Mouse (Mus musculus) liver, embryonic 14.5 days (tissue): ENCODE data around the gene Prdm16. TPM values are rescaled to one million over a fixed set of nuclear protein-coding genes. Genes with fewer than 3 reads are reported as not detected.

Experiments
- ATAC-seq: fragments of 200-750 bp; cut with Nextera tagmentation; 2 replicates; pipeline ENCODE4 v1.8.0; 2017; ENCODE audit warnings: moderate number of reproducible peaks, mild to moderate bottlenecking, moderate library complexity; ENCODE audit not compliant: insufficient read depth
- DNase-seq, 3 experiments: peaks; one replicate each; pipeline ENCODE4 v3.0.0-alpha.2; 2012 to 2013; ENCODE audit warnings: low read depth in 3 of 3, low spot score in 3 of 3
- H3K27ac ChIP-seq: fragments of 300-500 bp; sonication (generic); 2 replicates; pipeline ENCODE4 v1.5.1; 2014; ENCODE audit warnings: moderate library complexity, mild to moderate bottlenecking, control low read depth, inconsistent platforms
- H3K27me3 ChIP-seq: fragments of 300-500 bp; sonication (generic); 2 replicates; pipeline ENCODE4 v1.6.1; 2014; ENCODE audit warnings: mild to moderate bottlenecking, low read length, moderate library complexity; ENCODE audit not compliant: control insufficient read depth, insufficient read depth
- H3K36me3 ChIP-seq: fragments of 300-500 bp; sonication (generic); replicated peaks from 2 replicates; pipeline ENCODE4 v1.6.1; 2014; ENCODE audit warnings: low read depth; ENCODE audit not compliant: control insufficient read depth, insufficient read depth
- H3K4me1 ChIP-seq, 2 experiments: fragments of 200-500 bp in 1 of 2; fragments of 300-500 bp in 1 of 2; sonication (generic) in 1 of 2; replicated peaks; 2 replicates each; pipeline ENCODE4 v1.6.1; 2012 to 2014; ENCODE audit warnings: antibody characterized with exemption in 1 of 2, inconsistent platforms in 1 of 2, low read length in 1 of 2; ENCODE audit not compliant: control insufficient read depth in 2 of 2, insufficient read depth in 2 of 2
- H3K4me2 ChIP-seq: fragments of 300-500 bp; sonication (generic); 2 replicates; pipeline ENCODE4 v1.6.1; 2014; ENCODE audit warnings: low read depth, mild to moderate bottlenecking, control low read depth, moderate library complexity
- H3K4me3 ChIP-seq, 2 experiments: fragments of 200-500 bp in 1 of 2; fragments of 300-500 bp in 1 of 2; sonication (generic) in 1 of 2; 2 replicates each; pipeline ENCODE4 v1.5.1; 2012 to 2014; ENCODE audit warnings: low read depth in 2 of 2, low read length in 2 of 2, mild to moderate bottlenecking in 2 of 2, control low read depth in 1 of 2, inconsistent platforms in 1 of 2, moderate library complexity in 1 of 2; ENCODE audit not compliant: insufficient read depth in 1 of 2
- H3K9ac ChIP-seq: fragments of 300-500 bp; sonication (generic); replicated peaks from 2 replicates; pipeline ENCODE4 v1.6.1; 2014; ENCODE audit warnings: mild to moderate bottlenecking, control low read depth, moderate library complexity
- H3K9me3 ChIP-seq: fragments of 300-500 bp; sonication (generic); 2 replicates; pipeline ENCODE4 v1.6.1; 2016; ENCODE audit warnings: low read length, mixed read lengths; ENCODE audit not compliant: control insufficient read depth
- CTCF ChIP-seq: IDR thresholded peaks from 2 replicates; pipeline ENCODE4 v1.5.1; 2016; ENCODE audit warnings: antibody characterized with exemption, low read depth, control low read depth
- EP300 ChIP-seq: IDR thresholded peaks from 2 replicates; pipeline ENCODE4 v1.6.1; 2016; ENCODE audit warnings: antibody characterized with exemption, low read depth
- WGBS: fragments of 180-500 bp; shearing (Covaris S2); extraction: QIAGEN DNeasy Blood & Tissue Kit; methylation state at CpG from one replicate; pipeline ENCODE4 v1.1.7; 2014; ENCODE audit not compliant: insufficient replicate concordance; 5-methylcytosine and 5-hydroxymethylcytosine counted together
- polyA plus RNA-seq, 2 experiments: library from polyadenylated mRNA; depleted of rRNA in 1 of 2; stranded (reverse) in 1 of 2; unstranded in 1 of 2; fragments of >200 nt; fragmentation: Nextera tagmentation in 1 of 2; extraction: Ambion mirVana in 1 of 2; gene quantifications; 2 replicates each; pipeline versions ENCODE4 v1.2.1 to v1.2.3; 2012 to 2014

The Prdm16 gene
- polyA plus RNA-seq, 2 experiments, result 0.70 to 0.86 TPM

GRCm38 (mm10) chr4:154503260-154503829, 133.3 kb downstream of the Prdm16 start:
- no peaks in the 10 kb centered on the region for H3K4me1 ChIP-seq
- WGBS, result 60% methylated on average over 21 of the region's 21 CpGs
- no peak for DNase-seq
- no peak overlapping the region for H3K9ac ChIP-seq
- H3K9me3 ChIP-seq, result no peaks in the 10 kb centered on the region
- no peak for TF ChIP-seq CTCF
- TF ChIP-seq EP300, result no peak
- ATAC-seq, result no peak
- H3K4me2 ChIP-seq, result no peak overlapping the region
- no peak overlapping the region for H3K4me3 ChIP-seq
- H3K27me3 ChIP-seq, result no peaks in the 10 kb centered on the region; the same call in 1 of the 2 replicates
- no peak overlapping the region for H3K27ac ChIP-seq
- H3K36me3 ChIP-seq, result no peaks in the 10 kb centered on the region

GRCm38 (mm10) chr4:154502403-154503000, 134.2 kb downstream of the Prdm16 start:
- Histone ChIP-seq H3K9ac (no peak overlapping the region), H3K4me3 (no peak overlapping the region)
- 60% methylated on average over 16 of the region's 16 CpGs for WGBS

DNA sequence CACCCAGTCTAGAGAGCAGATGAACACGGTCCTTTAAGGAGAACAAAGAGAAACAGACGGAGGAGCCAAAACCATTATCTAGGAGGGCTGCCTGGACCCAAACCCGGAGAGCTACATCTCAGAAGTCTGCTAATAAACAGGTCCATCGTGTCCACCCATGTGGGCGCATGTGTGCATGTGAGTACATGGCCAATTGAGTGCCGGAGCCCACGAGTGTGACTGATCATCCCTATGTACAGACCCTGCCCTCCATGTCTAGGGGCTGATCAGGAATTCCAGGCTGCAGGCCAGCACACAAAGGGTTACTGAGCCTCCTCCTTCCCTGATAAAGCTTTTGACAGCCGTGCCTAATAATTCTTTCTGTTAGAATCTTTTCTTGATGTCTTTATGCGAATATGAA, 136.0 kb downstream of the Prdm16 start:
- H3K27me3 ChIP-seq, result no peaks in the 10 kb centered on the region
- no peak for TF ChIP-seq CTCF
- TF ChIP-seq EP300, result no peak
- H3K9me3 ChIP-seq, result no peaks in the 10 kb centered on the region
- H3K36me3 ChIP-seq, result no peaks in the 10 kb centered on the region
- no peak overlapping the region for H3K9ac ChIP-seq
- ATAC-seq (no peak), DNase-seq (no peak)
- no peak overlapping the region for H3K4me2 ChIP-seq
- H3K27ac ChIP-seq, result no peak overlapping the region
- WGBS, result 67% methylated on average over 9 of the region's 9 CpGs
- peaks cover 0 to 6% of the 10 kb centered on the region in 2 experiments; a peak in 2 of 4 replicates for H3K4me1 ChIP-seq
- H3K4me3 ChIP-seq, result no peak overlapping the region

More at GRCm38 (mm10) chr4:154502403-154503000, 134.2 kb downstream of the Prdm16 start:
- Histone ChIP-seq H3K27ac (no peak overlapping the region), H3K27me3 (no peaks in the 10 kb centered on the region; the same call in 1 of the 2 replicates), H3K4me1 (peaks cover 0 to 3% of the 10 kb centered on the region in 2 experiments; a peak in 2 of 4 replicates), H3K9me3 (no peaks in the 10 kb centered on the region), H3K36me3 (no peaks in the 10 kb centered on the region), H3K4me2 (no peak overlapping the region)
- TF ChIP-seq CTCF (no peak), EP300 (no peak)
- DNase-seq, result no peak
- ATAC-seq, result no peak

GRCm38 (mm10) chr4:154499701-154500523, 136.8 kb downstream of the Prdm16 start:
- 48% methylated on average over 29 of the region's 29 CpGs for WGBS
- Histone ChIP-seq H3K9ac (no peak overlapping the region), H3K4me3 (no peak overlapping the region; a peak in 1 of 4 replicates)

More at GRCm38 (mm10) chr4:154499701-154500523, 136.8 kb downstream of the Prdm16 start:
- H3K27me3 ChIP-seq, result no peaks in the 10 kb centered on the region
- DNase-seq (peak in 1 of 3 experiments; percentile 7), ATAC-seq (no peak)
- H3K27ac ChIP-seq, result no peak overlapping the region
- TF ChIP-seq EP300 (no peak), CTCF (no peak)
- peaks cover 0 to 6% of the 10 kb centered on the region in 2 experiments; a peak in 2 of 4 replicates for H3K4me1 ChIP-seq
- no peaks in the 10 kb centered on the region for H3K9me3 ChIP-seq
- peak overlapping the region; percentile 11; the same call in 1 of the 2 replicates for H3K4me2 ChIP-seq
- H3K36me3 ChIP-seq, result no peaks in the 10 kb centered on the region
